Mouse (Mus musculus) bone marrow, adult 2 months (tissue): ENCODE results near the gene Fbxl22.

Source experiments
- CTCF ChIP-seq: fragments of 200-500 bp; IDR thresholded peaks from 2 replicates; pipeline ENCODE4 v1.5.1; 2011; ENCODE audit warnings: low read length, control low read depth; ENCODE audit not compliant: control insufficient read depth, insufficient read depth
- POLR2A ChIP-seq: fragments of 200-500 bp; IDR thresholded peaks from 2 replicates; pipeline ENCODE4 v1.6.1; 2011; ENCODE audit warnings: low read depth, mild to moderate bottlenecking, control low read depth, low read length, borderline replicate concordance; ENCODE audit not compliant: control insufficient read depth

- TF ChIP-seq POLR2A = no peak
- peak; percentile 44 for TF ChIP-seq CTCF
Observed at GRCm38 (mm10) chr9:66503879-66504411, 10.4 kb downstream of the Fbxl22 start.
